Mouse (Mus musculus) monocyte, adult 2 months (primary cell): ENCODE data around the gene Brsk2.

Experiments used
- DNase-seq, 2 experiments: peaks; one replicate each; pipeline ENCODE4 v3.0.0; 2022; ENCODE audit warnings: low spot score in 2 of 2, low read depth in 1 of 2

Gene Brsk2

GRCm38 (mm10) chr7:142025926-142026325 lies 76.4 kb downstream of the Brsk2 start:
- DNase-seq = no peak

GRCm38 (mm10) chr7:142030073-142030472 lies 80.5 kb downstream of the Brsk2 start:
- no peak for DNase-seq

- DNase-seq = no peak
Measured at GRCm38 (mm10) chr7:142034198-142034597, 84.6 kb downstream of the Brsk2 start.

GRCm38 (mm10) chr7:142035048-142035811 lies 85.7 kb downstream of the Brsk2 start:
- no peak for DNase-seq

GRCm38 (mm10) chr7:142037553-142038170 lies 88.1 kb downstream of the Brsk2 start:
- no peak for DNase-seq

GRCm38 (mm10) chr7:142040756-142041155 lies 91.2 kb downstream of the Brsk2 start:
- no peak for DNase-seq

GRCm38 (mm10) chr7:142045344-142045743 lies 95.8 kb downstream of the Brsk2 start:
- no peak for DNase-seq

- no peak for DNase-seq
Measured at GRCm38 (mm10) chr7:142045932-142046331, 96.4 kb downstream of the Brsk2 start.

GRCm38 (mm10) chr7:142050536-142050935 lies 101.0 kb downstream of the Brsk2 start:
- no peak for DNase-seq
